Mouse (Mus musculus): ENCODE data around the gene a. TPM values are rescaled to one million over a fixed set of nuclear protein-coding genes. Genes with fewer than 3 reads are reported as not detected.

Gene a
- polyA plus RNA-seq, 1 experiment from 2014 or later, result 0.42 TPM

- Histone ChIP-seq H3K9ac (ENCODE audit: low read depth, low read length) (0 out of 2 replicates have a peak overlapping the region, but pooled peaks have one; percentile 32), H3K27ac (peak overlapping the region; percentile 97; the same call in 1 of the 2 replicates)
- DNase-seq (ENCODE audit: low spot score), result no peak
Observed at GRCm38 (mm10) chr2:154789977-154790655, 1.1 kb upstream of the a start.

GRCm38 (mm10) chr2:154791661-154792642 is 750 bp downstream of the a start:
- peaks cover 20% of the 10 kb centered on the region for H3K4me1 ChIP-seq (replicated peaks; ENCODE audit: insufficient read depth, low read length)
- TF ChIP-seq CTCF (IDR thresholded peaks at IDR 0.05; ENCODE audit: low read depth), result no peak
- H3K36me3 ChIP-seq (ENCODE audit: insufficient read depth, low read length), result no peaks in the 10 kb centered on the region
- H3K4me3 ChIP-seq (replicated peaks; ENCODE audit: low read depth, low read length), result peak overlapping the region; percentile 91
- peak overlapping the region; percentile 96 for H3K9ac ChIP-seq (ENCODE audit: low read depth, low read length)
- DNase-seq (ENCODE audit: low spot score) (peak; percentile 83), ATAC-seq (replicated peaks; ENCODE audit: low FRiP score, low read depth) (peak; percentile 27; the same call in 1 of the 2 replicates)
- WGBS, result 1% methylated on average over 60 of the region's 67 CpGs
- H3K4me2 ChIP-seq (ENCODE audit: low read length), result peak overlapping the region; percentile 66
- H3K27me3 ChIP-seq (ENCODE audit: insufficient read depth, low read length), result no peaks in the 10 kb centered on the region
- H3K27ac ChIP-seq, result peak overlapping the region; percentile 97
- no peaks in the 10 kb centered on the region for H3K9me3 ChIP-seq (replicated peaks; ENCODE audit: low read length)

More at GRCm38 (mm10) chr2:154789977-154790655, 1.1 kb upstream of the a start:
- Histone ChIP-seq H3K4me1 (replicated peaks; ENCODE audit: insufficient read depth, low read length) (peaks cover 20% of the 10 kb centered on the region), H3K9me3 (replicated peaks; ENCODE audit: low read length) (no peaks in the 10 kb centered on the region), H3K4me2 (ENCODE audit: low read length) (peak overlapping the region; percentile 66), H3K36me3 (ENCODE audit: insufficient read depth, low read length) (no peaks in the 10 kb centered on the region), H3K4me3 (replicated peaks; ENCODE audit: low read depth, low read length) (peak overlapping the region; percentile 91), H3K27me3 (ENCODE audit: insufficient read depth, low read length) (no peaks in the 10 kb centered on the region)
- 6% methylated on average over 14 of the region's 14 CpGs for WGBS
- ATAC-seq (replicated peaks; ENCODE audit: low FRiP score, low read depth), result no peak
- no peak for TF ChIP-seq CTCF (IDR thresholded peaks at IDR 0.05; ENCODE audit: low read depth)

- ATAC-seq (replicated peaks; ENCODE audit: low FRiP score, low read depth), result no peak
- Histone ChIP-seq H3K4me2 (ENCODE audit: low read length) (no peak overlapping the region), H3K27me3 (ENCODE audit: insufficient read depth, low read length) (no peaks in the 10 kb centered on the region), H3K36me3 (ENCODE audit: insufficient read depth, low read length) (no peaks in the 10 kb centered on the region), H3K4me1 (replicated peaks; ENCODE audit: insufficient read depth, low read length) (no peaks in the 10 kb centered on the region; the same call in 1 of the 2 replicates), H3K9me3 (replicated peaks; ENCODE audit: low read length) (no peaks in the 10 kb centered on the region), H3K27ac (no peak overlapping the region), H3K4me3 (replicated peaks; ENCODE audit: low read depth, low read length) (no peak overlapping the region), H3K9ac (ENCODE audit: low read depth, low read length) (no peak overlapping the region)
- 87% methylated on average over 1 of the region's 1 CpGs for WGBS
- DNase-seq (ENCODE audit: low spot score), result no peak
- no peak for TF ChIP-seq CTCF (IDR thresholded peaks at IDR 0.05; ENCODE audit: low read depth)
Observed at GRCm38 (mm10) chr2:154803372-154803771, 12.2 kb downstream of the a start.

GRCm38 (mm10) chr2:154803845-154804244 is 12.6 kb downstream of the a start:
- 65% methylated on average over 4 of the region's 4 CpGs for WGBS

DNA sequence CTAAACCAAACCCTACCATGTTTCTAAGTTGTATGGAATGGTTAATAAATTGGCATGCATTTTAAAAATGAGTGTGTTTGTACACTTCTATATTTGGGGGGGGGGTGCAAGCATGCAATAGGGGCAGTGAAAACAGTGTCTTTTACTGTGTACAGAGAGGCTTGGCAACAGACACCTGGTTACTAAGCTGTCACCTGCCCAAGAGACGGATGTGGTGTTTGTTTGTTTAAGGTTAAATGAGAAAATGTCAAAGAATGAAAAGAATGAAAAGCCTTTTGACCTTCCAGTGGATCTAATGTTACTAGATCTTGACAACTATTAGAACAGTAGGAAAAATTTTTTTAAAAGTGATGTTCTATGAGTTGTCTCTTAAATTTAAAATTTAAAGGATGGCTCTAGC is 16.5 kb downstream of the a start:
- Histone ChIP-seq H3K4me3 (replicated peaks; ENCODE audit: low read depth, low read length) (no peak overlapping the region), H3K4me2 (ENCODE audit: low read length) (no peak overlapping the region), H3K27me3 (ENCODE audit: insufficient read depth, low read length) (no peaks in the 10 kb centered on the region), H3K36me3 (ENCODE audit: insufficient read depth, low read length) (no peaks in the 10 kb centered on the region), H3K9me3 (replicated peaks; ENCODE audit: low read length) (no peaks in the 10 kb centered on the region), H3K27ac (no peak overlapping the region), H3K4me1 (replicated peaks; ENCODE audit: insufficient read depth, low read length) (peaks cover 4% of the 10 kb centered on the region; the same call in 1 of the 2 replicates), H3K9ac (ENCODE audit: low read depth, low read length) (no peak overlapping the region)
- TF ChIP-seq CTCF (IDR thresholded peaks at IDR 0.05; ENCODE audit: low read depth), result no peak
- ATAC-seq (replicated peaks; ENCODE audit: low FRiP score, low read depth), result no peak
- no peak for DNase-seq (ENCODE audit: low spot score)
- 44% methylated on average over 1 of the region's 1 CpGs for WGBS

More at GRCm38 (mm10) chr2:154803845-154804244, 12.6 kb downstream of the a start:
- no peak for TF ChIP-seq CTCF (IDR thresholded peaks at IDR 0.05; ENCODE audit: low read depth)
- no peak overlapping the region for H3K4me3 ChIP-seq (replicated peaks; ENCODE audit: low read depth, low read length)
- no peaks in the 10 kb centered on the region for H3K36me3 ChIP-seq (ENCODE audit: insufficient read depth, low read length)
- H3K4me2 ChIP-seq (ENCODE audit: low read length), result no peak overlapping the region
- DNase-seq (ENCODE audit: low spot score) (no peak), ATAC-seq (replicated peaks; ENCODE audit: low FRiP score, low read depth) (no peak)
- H3K27me3 ChIP-seq (ENCODE audit: insufficient read depth, low read length), result no peaks in the 10 kb centered on the region
- no peak overlapping the region for H3K27ac ChIP-seq
- no peaks in the 10 kb centered on the region for H3K9me3 ChIP-seq (replicated peaks; ENCODE audit: low read length)
- H3K4me1 ChIP-seq (replicated peaks; ENCODE audit: insufficient read depth, low read length), result no peaks in the 10 kb centered on the region; the same call in 1 of the 2 replicates
- H3K9ac ChIP-seq (ENCODE audit: low read depth, low read length), result no peak overlapping the region
